Mouse (Mus musculus) lung, embryonic 16.5 days (tissue): ENCODE results near the gene Zfp42. TPM values are rescaled to one million over a fixed set of nuclear protein-coding genes. Genes with fewer than 3 reads are reported as not detected.
"Not testable (repeated sequence)": the region's sequence is repeated elsewhere in the genome, so short reads cannot be mapped to it uniquely, and the experiment has no call there.

ENCODE experiments used
- ATAC-seq: fragments of 200-750 bp; cut with Nextera tagmentation; 2 replicates; pipeline ENCODE4 v1.8.0; 2017; ENCODE audit warnings: low read depth, mild to moderate bottlenecking, moderate library complexity
- H3K27ac ChIP-seq: fragments of 300-500 bp; sonication (generic); 2 replicates; pipeline ENCODE4 v1.5.1; 2014; ENCODE audit warnings: mild to moderate bottlenecking, control low read depth, low read length
- H3K27me3 ChIP-seq: fragments of 300-500 bp; sonication (generic); 2 replicates; pipeline ENCODE4 v1.6.1; 2014; ENCODE audit warnings: low read depth, low read length, mixed read lengths; ENCODE audit not compliant: control insufficient read depth, insufficient read depth
- H3K36me3 ChIP-seq: fragments of 300-500 bp; sonication (generic); 2 replicates; pipeline ENCODE4 v1.6.1; 2014; ENCODE audit warnings: low read length; ENCODE audit not compliant: control insufficient read depth, insufficient read depth
- H3K4me1 ChIP-seq: fragments of 300-500 bp; sonication (generic); replicated peaks from 2 replicates; pipeline ENCODE4 v1.6.1; 2014; ENCODE audit warnings: low read length, mixed read lengths; ENCODE audit not compliant: control insufficient read depth, insufficient read depth
- H3K4me2 ChIP-seq: fragments of 300-500 bp; sonication (generic); 2 replicates; pipeline ENCODE4 v1.6.1; 2014; ENCODE audit warnings: low read depth, low read length, control low read depth
- H3K4me3 ChIP-seq: fragments of 300-500 bp; sonication (generic); 2 replicates; pipeline ENCODE4 v1.5.1; 2014; ENCODE audit warnings: mild to moderate bottlenecking, low read length, control low read depth
- H3K9ac ChIP-seq: fragments of 300-500 bp; sonication (generic); 2 replicates; pipeline ENCODE4 v1.6.1; 2014; ENCODE audit warnings: low read length, control low read depth
- H3K9me3 ChIP-seq: fragments of 300-500 bp; sonication (generic); 2 replicates; pipeline ENCODE4 v1.6.1; 2016; ENCODE audit warnings: low read length; ENCODE audit not compliant: control insufficient read depth
- WGBS: fragments of 180-500 bp; shearing (Covaris S2); extraction: QIAGEN DNeasy Blood & Tissue Kit; methylation state at CpG from one replicate; pipeline ENCODE4 v1.1.7; 2014; 5-methylcytosine and 5-hydroxymethylcytosine counted together
- polyA plus RNA-seq: library from polyadenylated mRNA; unstranded; fragments of >200 nt; fragmentation: Nextera tagmentation; extraction: Ambion mirVana; gene quantifications from 2 replicates; pipeline ENCODE4 v1.2.1, GENCODE M21; 2015

Zfp42 gene
- polyA plus RNA-seq = not detected in 2 replicates

GRCm38 (mm10) chr8:43306896-43307295 lies at the start of gene Zfp42:
Gene Zfp42, minus strand, starts transcription at chr8:43306980.
- 31% methylated on average over 14 of the region's 14 CpGs for WGBS
- H3K4me2 ChIP-seq = no peak within 1 kb of the TSS

DNA sequence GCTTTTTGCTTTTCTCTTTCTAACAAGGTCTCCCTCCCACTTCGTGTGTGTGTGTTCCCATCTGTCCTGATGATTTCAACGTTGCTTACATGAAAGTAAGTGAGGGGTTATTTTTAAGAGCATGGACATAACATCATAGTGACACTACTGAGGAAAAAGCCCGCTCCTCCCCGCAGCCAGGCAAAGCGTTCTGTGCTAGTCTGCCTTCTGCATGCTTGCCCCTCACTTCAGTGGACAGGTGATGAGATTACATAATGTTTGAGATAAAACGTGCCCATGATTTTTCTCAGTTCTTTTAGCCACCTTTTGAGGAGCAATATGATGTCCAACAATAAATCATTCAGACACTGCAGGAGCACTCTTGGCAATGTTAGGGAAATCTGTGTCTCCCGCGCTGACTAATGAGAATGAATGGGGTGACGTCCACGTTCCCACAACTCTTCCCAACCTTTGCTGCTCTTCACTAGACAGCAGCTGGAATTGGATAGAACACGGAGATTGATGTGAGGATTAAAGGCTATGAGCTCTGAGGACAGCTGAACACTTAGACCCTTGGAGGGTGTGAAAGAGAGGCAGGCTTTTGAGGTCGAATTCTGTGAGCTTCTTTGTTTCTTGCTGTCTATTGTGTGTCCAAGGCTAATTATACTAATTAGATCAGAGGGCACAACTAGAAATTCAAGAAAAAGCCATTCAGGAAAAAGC lies 49.4 kb upstream of the Zfp42 start:
- no peak overlapping the region for H3K27ac ChIP-seq
- no peak for ATAC-seq

More at GRCm38 (mm10) chr8:43306896-43307295, at the start of gene Zfp42:
- Histone ChIP-seq H3K27me3 (no peaks in the 10 kb centered on the region), H3K4me1 (no peaks in the 10 kb centered on the region), H3K36me3 (no peaks in the 10 kb centered on the region), H3K4me3 (no peak within 1 kb of the TSS), H3K27ac (no peak within 1 kb of the TSS), H3K9ac (no peak within 1 kb of the TSS), H3K9me3 (0 out of 2 replicates have a peak, but pooled peaks cover 5% of the 10 kb centered on the region)
- no peak for ATAC-seq

DNA sequence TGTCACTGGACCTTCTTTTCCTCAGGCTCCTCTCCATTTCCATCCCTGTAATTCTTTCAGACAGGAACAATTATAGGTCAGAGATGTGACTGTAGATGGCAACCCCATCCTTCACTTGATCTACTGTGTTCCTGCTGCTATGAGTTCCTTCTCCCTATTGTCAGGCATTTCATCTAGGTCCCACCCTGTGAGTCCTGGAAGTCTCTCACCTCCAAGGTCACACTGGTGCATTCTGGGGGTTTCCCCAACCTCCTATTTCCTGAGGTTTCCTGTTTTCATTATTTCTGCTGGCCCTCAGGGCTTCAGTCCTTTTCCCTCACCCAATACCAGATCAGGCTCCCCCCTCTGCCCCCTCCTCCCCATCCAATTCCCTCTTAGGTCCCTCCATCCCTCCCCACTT lies 45.5 kb upstream of the Zfp42 start:
- not testable (repeated sequence) for H3K27me3 ChIP-seq, H3K4me1 ChIP-seq, H3K9ac ChIP-seq, ATAC-seq, H3K27ac ChIP-seq, H3K4me3 ChIP-seq, H3K9me3 ChIP-seq, H3K4me2 ChIP-seq, H3K36me3 ChIP-seq

More for the DNA sequence above, 49.4 kb upstream of the Zfp42 start:
- no peaks in the 10 kb centered on the region for H3K27me3 ChIP-seq
- no peaks in the 10 kb centered on the region for H3K36me3 ChIP-seq
- H3K4me1 ChIP-seq = no peaks in the 10 kb centered on the region
- 44% methylated on average over 12 of the region's 12 CpGs for WGBS
- H3K4me2 ChIP-seq = no peak overlapping the region
- no peak overlapping the region for H3K9ac ChIP-seq
- H3K4me3 ChIP-seq = no peak overlapping the region
- H3K9me3 ChIP-seq = no peaks in the 10 kb centered on the region

GRCm38 (mm10) chr8:43338555-43338954 lies 31.8 kb upstream of the Zfp42 start:
- H3K9me3 ChIP-seq = no peaks in the 10 kb centered on the region
- no peak overlapping the region for H3K4me3 ChIP-seq
- H3K9ac ChIP-seq = no peak overlapping the region
- no peaks in the 10 kb centered on the region for H3K36me3 ChIP-seq
- H3K4me2 ChIP-seq = no peak overlapping the region
- H3K27me3 ChIP-seq = no peaks in the 10 kb centered on the region
- H3K4me1 ChIP-seq = no peaks in the 10 kb centered on the region
- no peak for ATAC-seq
- WGBS = 76% methylated on average over 5 of the region's 5 CpGs
- H3K27ac ChIP-seq = no peak overlapping the region

- no peaks in the 10 kb centered on the region for H3K4me1 ChIP-seq
- no peak for ATAC-seq
- no peak overlapping the region for H3K4me2 ChIP-seq
- H3K9ac ChIP-seq = no peak overlapping the region
- no peak overlapping the region for H3K27ac ChIP-seq
- peaks cover 2% of the 10 kb centered on the region; the same call in 1 of the 2 replicates for H3K9me3 ChIP-seq
- no peaks in the 10 kb centered on the region for H3K27me3 ChIP-seq
- 65% methylated on average over 4 of the region's 4 CpGs for WGBS
- no peaks in the 10 kb centered on the region for H3K36me3 ChIP-seq
- H3K4me3 ChIP-seq = no peak overlapping the region
These were observed 26.7 kb upstream of the Zfp42 start for GRCm38 (mm10) chr8:43333465-43333864.

DNA sequence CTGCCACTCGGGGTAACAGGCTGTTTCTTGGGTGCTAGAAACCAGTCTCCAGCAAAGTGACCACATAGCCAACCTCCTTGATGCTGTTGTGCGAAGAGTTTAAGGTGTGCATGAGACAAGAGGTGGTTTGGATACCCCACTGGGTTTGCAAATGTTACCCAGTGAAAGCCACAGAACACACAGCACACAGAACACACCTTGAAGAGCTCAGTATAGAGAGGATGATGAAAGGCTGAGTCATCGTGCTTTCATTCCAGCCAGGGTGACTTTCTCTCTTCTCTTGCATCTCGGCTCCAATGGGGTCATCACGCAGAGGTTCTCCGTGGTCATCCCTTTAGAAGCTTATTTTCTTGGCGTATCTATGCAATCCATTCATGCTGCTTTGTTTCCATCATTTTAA lies 24.9 kb upstream of the Zfp42 start:
- 89% methylated on average over 7 of the region's 7 CpGs for WGBS
- no peak for ATAC-seq
- H3K9ac ChIP-seq = no peak overlapping the region

DNA sequence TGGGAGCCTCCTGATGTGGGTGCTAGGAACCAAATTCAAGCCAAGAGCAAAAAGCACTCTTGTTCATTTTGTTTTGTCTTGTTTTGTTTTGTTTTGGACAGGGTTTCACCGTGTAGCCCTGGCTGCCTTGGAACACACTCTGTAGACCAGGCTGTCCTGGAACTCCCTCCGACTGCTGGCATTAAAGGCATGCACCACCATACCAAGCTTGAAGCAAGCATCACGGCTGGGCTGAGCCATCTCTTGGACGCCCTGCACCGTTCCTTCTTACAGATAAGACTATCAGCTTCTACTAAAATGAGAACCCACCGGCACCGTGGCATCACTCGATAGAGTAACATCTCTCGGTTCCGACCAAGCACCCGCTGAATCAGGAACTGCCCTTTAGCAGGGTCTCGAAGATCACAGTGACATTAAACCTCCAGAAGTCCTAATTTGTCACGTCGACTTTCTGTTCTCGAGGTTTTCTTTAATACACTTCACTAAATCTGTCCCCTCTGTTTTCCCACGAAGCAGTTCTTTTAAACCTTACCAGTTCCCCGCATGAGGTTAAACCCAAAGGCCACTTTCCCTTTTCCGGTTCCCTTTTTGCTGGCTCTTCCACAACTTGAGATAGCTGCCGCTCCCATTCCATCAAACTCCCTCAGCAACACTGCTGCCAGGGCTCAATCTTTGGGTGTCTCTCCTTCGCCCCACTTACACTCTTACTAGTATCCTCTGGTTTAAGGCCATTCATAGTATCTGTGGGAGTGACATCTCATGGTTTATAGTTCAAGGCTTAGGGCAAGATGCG lies 23.3 kb upstream of the Zfp42 start:
- H3K9me3 ChIP-seq = peaks cover 2% of the 10 kb centered on the region; the same call in 1 of the 2 replicates
- H3K4me2 ChIP-seq = no peak overlapping the region
- H3K9ac ChIP-seq = no peak overlapping the region
- H3K4me1 ChIP-seq = no peaks in the 10 kb centered on the region
- no peaks in the 10 kb centered on the region for H3K36me3 ChIP-seq
- H3K27me3 ChIP-seq = no peaks in the 10 kb centered on the region
- H3K27ac ChIP-seq = no peak overlapping the region
- 90% methylated on average over 21 of the region's 21 CpGs for WGBS
- no peak for ATAC-seq
- no peak overlapping the region for H3K4me3 ChIP-seq

More for the DNA sequence above, 24.9 kb upstream of the Zfp42 start:
- Histone ChIP-seq H3K27ac (no peak overlapping the region), H3K9me3 (peaks cover 2% of the 10 kb centered on the region; the same call in 1 of the 2 replicates), H3K36me3 (no peaks in the 10 kb centered on the region), H3K4me1 (no peaks in the 10 kb centered on the region), H3K27me3 (no peaks in the 10 kb centered on the region), H3K4me2 (no peak overlapping the region), H3K4me3 (no peak overlapping the region)

DNA sequence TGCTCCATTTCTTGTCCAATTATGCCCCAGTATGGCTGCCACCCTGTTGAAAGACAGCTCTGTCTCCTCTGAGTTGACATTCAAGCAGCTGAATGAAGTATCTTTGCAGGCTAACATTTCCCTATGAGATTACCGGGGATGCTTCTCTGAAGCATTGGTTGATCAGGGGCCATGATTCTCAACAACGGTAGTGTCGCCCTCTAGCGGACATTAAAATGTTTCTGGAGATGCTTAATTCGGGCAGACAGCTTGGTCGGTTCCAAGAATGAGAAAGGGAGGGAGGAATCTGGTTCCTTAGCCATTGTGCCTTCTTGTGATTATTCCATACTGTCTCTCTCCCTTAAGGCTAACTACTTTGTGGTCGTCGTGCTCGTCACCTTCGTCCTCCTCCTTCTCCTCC lies 21.9 kb upstream of the Zfp42 start:
- H3K4me3 ChIP-seq = no peak overlapping the region
- no peak overlapping the region for H3K4me2 ChIP-seq
- H3K27me3 ChIP-seq = no peaks in the 10 kb centered on the region
- H3K4me1 ChIP-seq = no peaks in the 10 kb centered on the region
- H3K9me3 ChIP-seq = peaks cover 2% of the 10 kb centered on the region; the same call in 1 of the 2 replicates
- H3K36me3 ChIP-seq = no peaks in the 10 kb centered on the region
- H3K9ac ChIP-seq = no peak overlapping the region
- 75% methylated on average over 10 of the region's 10 CpGs for WGBS
- no peak for ATAC-seq
- H3K27ac ChIP-seq = no peak overlapping the region

GRCm38 (mm10) chr8:43320771-43321170 lies 14.0 kb upstream of the Zfp42 start:
- WGBS = 75% methylated on average over 5 of the region's 5 CpGs
- no peak overlapping the region for H3K9ac ChIP-seq
- H3K9me3 ChIP-seq = no peaks in the 10 kb centered on the region
- no peak overlapping the region for H3K4me2 ChIP-seq
- H3K27ac ChIP-seq = no peak overlapping the region
- H3K4me3 ChIP-seq = no peak overlapping the region
- no peaks in the 10 kb centered on the region for H3K27me3 ChIP-seq
- ATAC-seq = no peak
- no peaks in the 10 kb centered on the region for H3K36me3 ChIP-seq
- H3K4me1 ChIP-seq = no peaks in the 10 kb centered on the region
